Mouse (Mus musculus): ENCODE results near the gene Slc26a5.

The Slc26a5 gene

DNA sequence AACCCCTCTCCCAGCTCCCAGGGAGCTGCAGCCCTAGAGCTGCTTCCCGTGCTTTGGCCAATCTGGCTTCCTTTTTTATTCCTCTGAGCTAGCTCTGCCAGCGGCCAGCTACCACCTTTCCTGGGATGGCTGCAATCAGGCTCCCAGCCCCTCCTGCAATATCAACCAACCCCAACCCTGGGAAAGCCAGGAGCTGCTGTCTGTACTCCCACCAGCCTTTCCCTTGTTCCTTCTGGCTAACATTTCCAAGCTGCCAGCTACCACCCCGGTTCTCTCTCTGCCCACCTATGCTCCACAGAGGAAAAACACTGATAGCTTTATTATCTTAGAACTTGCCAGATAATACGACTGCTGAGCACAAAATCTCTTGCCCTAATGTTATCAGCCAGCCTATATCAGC lies 60.6 kb downstream of the Slc26a5 start:
- no peak for DNase-seq

DNA sequence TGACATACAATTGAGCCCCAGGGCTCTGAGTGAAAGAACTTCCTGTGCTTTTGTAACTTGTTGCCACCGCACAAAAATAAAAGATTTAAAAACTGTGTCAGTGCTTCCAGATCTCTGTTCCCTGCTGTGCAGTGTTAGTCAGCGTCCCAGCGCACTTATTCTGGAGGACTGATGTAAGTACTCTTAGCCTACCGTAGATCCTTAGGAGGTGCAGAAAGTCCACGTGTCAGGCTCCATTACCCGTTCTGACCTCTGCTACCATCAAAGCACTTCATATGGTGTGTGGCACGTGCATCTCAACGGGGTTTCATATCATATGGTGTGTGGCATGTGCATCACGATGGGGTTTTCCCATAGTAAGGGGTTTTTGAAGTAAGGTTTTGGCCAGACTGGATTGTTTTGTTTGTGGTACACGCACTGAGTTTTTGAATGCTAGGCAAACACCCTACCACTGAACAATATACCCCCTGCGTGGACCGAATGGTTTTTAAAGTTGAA lies 61.7 kb downstream of the Slc26a5 start:
- no peak for DNase-seq

DNA sequence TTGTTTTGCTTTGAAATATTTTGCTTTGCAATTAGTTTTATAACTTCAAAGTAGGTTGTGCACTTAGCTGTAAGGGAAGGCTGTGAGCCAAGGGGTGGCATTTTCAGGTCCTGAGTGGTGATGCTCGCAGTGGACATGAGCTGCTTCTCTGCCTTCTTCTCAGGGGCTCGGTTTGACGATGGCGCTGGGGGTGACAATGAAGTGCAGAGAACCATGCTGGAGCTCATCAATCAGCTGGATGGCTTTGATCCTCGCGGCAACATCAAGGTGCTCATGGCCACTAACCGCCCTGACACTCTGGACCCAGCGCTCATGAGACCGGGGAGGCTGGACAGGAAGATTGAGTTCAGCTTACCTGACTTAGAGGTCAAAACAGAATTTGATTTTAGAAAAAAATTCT lies 62.5 kb downstream of the Slc26a5 start:
- no peak for DNase-seq

DNA sequence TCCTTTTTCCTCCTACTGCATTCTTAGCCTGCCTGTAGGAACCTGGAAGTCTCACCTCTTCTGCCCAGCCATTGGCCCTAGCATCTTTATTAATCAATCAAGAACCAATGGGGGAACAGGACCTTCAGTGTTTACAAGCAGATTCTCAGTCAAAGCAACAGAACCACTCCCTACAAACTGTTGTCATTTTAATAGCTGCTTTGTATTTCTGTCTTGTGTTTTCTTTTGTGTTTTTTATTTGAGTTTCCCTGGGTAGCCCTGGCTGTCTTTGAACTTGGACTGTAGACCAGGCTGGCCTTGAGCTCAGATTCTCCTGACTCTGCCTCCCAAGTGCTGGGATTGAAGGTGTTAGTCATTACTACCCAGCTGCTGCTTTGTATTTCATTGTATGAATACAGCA lies 73.2 kb downstream of the Slc26a5 start:
- DNase-seq, result no peak

DNA sequence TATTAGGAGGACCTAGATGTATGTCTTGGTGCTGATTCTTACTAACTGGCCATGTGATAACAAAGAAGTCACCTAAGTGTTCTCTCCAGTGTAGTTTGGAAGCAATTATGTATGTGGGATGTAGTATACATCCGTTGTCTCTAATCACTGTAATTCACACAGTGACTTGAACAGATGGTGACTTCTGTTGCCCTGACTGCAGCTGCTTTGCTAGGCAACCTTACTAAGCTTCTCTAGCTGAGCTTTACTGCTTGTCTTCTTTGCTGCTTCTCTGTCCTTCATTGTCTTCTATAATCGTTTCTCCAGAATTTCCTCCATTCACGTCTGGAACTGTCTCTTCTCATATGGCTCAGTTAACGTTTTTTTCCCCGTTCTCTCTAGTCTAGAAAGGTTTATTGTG lies 76.3 kb downstream of the Slc26a5 start:
- DNase-seq, result no peak

DNA sequence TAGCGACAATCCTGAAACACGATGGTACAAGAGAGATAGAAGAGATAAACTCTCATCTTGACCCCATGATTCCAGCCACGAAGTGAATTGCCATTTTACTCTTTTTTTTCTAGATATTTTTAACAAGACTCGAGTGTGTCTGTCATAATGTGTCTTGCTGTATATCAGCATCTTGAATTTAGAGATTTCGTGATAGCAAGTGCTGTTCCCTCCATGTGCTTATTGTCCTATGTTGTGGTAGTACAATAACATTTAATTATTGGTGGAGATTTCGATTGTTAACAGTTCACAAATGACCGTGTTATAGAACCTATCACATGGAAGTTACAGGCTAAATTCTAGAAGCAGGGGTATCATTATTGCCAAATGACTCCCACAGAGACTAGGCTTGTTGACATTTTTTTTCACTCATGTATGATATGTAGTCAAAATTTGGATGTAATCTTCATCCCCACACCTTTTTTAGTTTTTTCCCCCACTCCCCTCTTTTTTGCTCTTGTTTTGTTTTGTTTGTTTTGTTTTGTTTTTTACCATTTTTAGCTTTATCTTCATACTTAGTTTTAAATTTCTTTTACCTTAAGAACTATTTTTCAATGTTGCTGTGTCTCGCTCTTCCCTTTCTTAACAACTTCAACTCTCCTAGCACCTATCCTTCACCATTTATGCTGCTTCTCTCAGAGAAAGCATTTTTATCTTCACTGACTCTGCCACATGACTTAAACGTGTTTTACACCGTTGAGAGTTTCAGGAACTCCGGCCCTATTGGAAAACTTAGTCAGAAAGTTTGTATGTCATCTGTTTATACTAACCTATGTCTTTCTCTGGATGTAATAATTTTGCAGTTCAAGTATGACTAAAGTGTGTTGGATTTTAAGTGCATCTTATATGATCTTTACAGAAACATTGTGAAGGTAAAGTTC lies 78.0 kb downstream of the Slc26a5 start:
- no peak for DNase-seq

DNA sequence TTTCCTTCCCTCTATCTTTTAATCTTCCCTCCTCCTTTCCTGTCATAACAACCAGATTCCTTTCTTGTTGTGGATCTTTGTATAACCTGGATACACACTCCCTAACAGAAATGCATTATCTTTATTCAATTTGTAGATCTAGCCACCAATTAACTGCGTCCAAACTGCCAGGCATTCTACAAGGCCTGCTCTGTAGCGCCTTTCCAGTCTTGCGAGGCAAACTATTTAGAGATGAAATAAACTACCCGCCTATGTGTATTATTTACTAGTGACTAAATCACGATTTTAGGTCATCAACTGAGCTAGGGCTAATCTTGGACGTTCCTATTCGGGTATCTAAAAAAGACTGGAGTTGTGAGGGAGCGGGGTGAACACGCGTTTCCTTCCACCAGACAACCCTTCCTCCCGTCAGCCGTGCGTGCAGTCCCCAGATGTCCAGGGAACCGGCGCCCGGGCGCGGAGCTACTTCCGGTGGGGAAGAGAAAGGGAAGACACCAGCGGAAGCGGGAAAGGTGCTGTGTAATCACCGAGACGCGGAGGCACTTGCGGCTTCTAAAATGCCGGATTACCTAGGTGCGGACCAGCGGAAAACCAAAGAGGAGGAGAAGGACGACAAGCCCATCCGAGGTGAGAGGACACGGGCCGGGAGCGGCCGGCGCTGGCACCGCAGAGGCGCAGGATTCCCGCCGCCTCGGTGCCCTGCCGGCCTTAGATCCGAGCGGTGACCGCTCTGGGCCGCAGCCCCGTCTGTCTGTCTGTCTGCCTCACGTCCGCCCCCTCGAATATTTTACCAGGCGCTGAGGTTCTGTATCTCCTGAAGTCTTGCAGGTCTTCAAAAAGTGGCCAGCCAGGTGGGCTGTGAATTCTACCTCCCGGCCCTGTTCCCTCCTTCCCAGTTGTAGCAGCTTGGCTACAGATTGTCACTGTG lies 78.9 kb downstream of the Slc26a5 start:
- DNase-seq, result peak; percentile 92

DNA sequence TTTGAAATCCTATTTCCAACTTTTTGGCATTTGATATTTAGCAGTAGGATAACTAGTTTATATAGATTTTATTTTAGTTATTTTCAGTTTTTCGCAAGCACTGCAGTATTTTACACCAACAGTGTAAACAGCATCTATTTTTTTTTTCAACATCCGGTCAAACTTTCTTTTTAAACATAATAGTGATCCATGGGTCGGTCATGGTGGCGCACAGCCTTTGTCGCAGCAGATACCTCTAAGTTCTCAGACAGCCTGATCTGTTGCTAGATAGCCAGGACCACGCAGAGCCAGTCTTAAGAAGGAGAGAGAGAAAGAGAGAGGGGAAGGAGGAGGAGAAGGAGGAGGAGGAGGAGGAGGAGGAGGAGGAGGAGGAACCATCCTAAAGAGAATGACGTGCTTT lies 79.6 kb downstream of the Slc26a5 start:
- DNase-seq, result no peak

DNA sequence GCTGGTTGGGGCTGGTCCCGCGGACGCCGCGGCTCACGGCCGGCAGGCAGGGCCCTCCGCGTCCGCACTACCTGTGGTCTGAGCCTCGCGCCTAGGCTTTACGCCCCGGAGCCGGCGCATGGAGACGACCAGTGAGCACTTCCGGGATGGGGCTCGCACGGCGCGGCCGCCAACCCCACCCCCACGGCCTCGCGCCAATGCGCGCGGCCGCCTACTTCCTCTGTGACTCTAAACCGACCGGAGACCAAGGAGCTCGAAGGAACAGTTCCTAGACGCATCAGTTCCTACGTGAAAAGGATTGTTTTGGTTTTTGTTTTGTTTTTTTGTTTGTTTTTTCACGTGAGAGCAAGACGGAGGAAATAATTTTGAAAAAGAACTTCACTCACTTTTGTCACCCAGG lies 80.4 kb downstream of the Slc26a5 start, which contains the start of the genes Dnajc2 and Psmc2:
Gene Dnajc2, minus strand, starts transcription at position 199 of the 400 bp plus-strand sequence.
Gene Psmc2, plus strand, starts transcription at position 231 of the 400 bp plus-strand sequence.
- peak; percentile 89 for DNase-seq

DNA sequence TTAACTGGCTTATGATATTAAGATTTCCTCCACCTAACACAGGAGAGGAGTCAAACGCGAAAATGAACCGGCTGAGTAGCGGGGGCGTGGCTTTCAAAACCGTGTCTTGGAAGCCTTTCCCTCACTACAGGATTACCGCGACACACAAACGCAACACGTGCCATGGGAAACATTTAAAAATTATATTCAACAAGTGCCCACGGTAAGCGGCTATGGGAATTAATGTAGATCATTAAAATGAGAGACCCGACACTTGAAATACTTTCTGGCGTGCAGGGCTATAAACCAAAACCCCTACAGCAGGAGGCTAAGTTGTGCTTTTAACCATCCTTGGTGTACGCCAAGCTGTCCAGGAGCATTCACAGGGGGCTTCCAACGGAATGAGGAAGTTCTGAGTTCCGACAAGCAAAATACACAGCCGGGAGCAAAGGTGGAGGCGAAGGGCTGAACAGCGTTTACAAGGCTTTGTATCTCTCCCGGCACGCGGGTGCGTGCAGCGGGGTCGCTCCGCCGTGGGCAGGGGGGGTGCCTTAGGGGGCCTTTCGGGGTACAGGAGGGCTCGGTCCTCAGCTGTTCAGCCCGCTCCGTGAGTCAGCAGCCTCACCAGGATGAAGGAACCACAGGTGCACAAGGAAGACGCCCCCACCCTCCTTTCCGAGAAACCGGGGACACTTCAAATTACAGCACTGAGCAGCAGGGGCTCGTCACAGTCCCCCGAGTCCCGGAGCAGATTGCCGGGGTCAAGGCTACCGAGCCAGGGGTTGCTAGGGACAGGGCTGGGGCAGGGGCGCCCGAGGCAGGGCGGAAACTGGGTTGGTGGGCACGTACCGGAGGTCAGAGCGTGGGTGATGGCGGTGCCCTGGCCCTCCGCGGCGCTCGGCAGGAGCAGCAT lies 81.0 kb downstream of the Slc26a5 start:
- DNase-seq, result peak; percentile 11

DNA sequence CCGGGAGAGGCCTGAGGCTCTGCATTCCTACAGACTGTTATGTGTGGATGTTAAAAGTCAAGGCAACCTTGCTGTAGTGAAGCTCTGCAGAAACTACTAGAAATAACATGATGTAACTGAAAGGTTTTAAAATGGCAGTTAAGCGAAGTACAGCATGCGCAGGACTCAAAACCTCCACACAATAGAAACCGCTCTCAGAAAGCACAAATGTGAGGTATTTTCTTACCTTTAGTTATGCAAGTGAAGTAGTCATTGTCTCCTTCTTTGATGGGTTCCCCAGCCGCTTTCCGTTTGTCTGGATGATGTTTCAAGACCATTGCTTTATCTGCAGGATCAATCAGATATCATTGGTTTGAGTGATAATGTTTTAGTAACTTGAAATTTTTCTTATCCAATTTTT lies 88.9 kb downstream of the Slc26a5 start:
- DNase-seq, result no peak

DNA sequence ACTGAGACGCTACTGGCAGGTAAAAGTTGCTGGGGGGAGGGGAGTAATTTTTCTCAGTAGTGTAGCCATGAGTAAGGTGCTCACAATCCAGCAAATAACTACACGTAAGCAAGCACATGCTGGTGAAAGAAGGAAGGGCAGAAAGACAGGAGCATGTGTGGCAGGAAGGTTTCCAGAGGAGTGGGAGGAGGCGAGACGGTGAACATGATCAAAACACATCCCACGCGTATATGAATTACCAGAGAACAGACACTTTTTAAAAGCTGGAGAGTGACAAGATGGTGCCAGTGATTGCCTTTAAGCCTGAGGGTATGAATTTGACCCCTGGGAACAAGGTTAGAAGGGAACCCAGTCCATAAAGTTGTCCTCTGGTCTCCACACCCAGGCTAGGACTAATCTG lies 95.6 kb downstream of the Slc26a5 start:
- DNase-seq, result no peak

DNA sequence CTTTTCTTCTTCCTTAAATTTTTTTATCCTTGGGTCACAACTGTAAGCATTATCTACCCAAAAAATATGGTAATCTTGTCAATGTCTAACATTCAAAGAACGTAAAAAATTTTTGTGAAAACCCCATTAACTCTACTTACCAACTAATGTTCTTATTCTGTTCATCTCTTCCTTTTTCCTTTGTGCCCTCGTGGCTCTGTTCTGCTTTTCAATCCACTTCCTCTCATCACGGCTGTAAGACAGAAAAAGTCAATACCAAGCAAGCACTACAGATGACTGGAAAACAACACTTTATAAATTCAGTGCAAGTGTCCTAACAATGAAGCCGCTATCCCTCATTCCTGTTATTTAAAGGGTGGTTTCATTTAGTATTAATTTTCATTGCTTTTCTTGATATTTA lies 96.9 kb downstream of the Slc26a5 start:
- DNase-seq, result no peak

All from lung, postnatal 14 days (tissue).